Mouse (Mus musculus) MEL (cell line): ENCODE data around the gene Sars.

ENCODE experiments used
- NRF1 ChIP-seq: IDR thresholded peaks from 2 replicates; pipeline ENCODE4 v1.6.1; 2014; ENCODE audit warnings: low read depth, mild to moderate bottlenecking, inconsistent platforms, low read length, improper control_type of control experiment, moderate library complexity; ENCODE audit not compliant: poor library complexity, insufficient read depth, severe bottlenecking
- ZNF384 ChIP-seq: IDR thresholded peaks from 2 replicates; pipeline ENCODE4 v1.6.1; 2012; ENCODE audit warnings: low read depth, mild to moderate bottlenecking, inconsistent platforms, low read length, improper control_type of control experiment

- TF ChIP-seq NRF1 (no peak), ZNF384 (no peak)
Measured at GRCm38 (mm10) chr3:108411754-108412121, 33.3 kb downstream of the Sars start.
